Mouse (Mus musculus) megakaryocyte progenitor cell, adult 5-6 weeks (primary cell): ENCODE measurements around the gene Zmiz1. TPM values are rescaled to one million over a fixed set of nuclear protein-coding genes. Genes with fewer than 3 reads are reported as not detected.
A peak's percentile ranks its signal among the peaks of the same experiment; 100 is the strongest.

Source experiments
- ATAC-seq: replicated peaks from 2 replicates; pipeline ENCODE4 v1.8.0; 2016; ENCODE audit warnings: mild to moderate bottlenecking, moderate TSS enrichment, inconsistent platforms; ENCODE audit not compliant: poor library complexity
- total RNA-seq, 2 experiments: library from RNA; stranded (forward) in 1 of 2; stranded (reverse) in 1 of 2; fragments of 157-497, 149-512 nt in 1 of 2; fragments of 200-1000 nt in 1 of 2; gene quantifications; 2 replicates each; pipeline versions ENCODE4 v1.2.3 to v1.2.4; 2015 to 2017

Gene Zmiz1
- total RNA-seq, 2 experiments from 2014 or later = 8.2 to 70.0 TPM

- no peak for ATAC-seq
Observed at GRCm38 (mm10) chr14:25554781-25555180, 95.8 kb downstream of the Zmiz1 start.

GRCm38 (mm10) chr14:25555291-25555781, 96.4 kb downstream of the Zmiz1 start:
- no peak for ATAC-seq

GRCm38 (mm10) chr14:25555848-25556247, 96.9 kb downstream of the Zmiz1 start:
- no peak for ATAC-seq

GRCm38 (mm10) chr14:25557014-25557413, 98.0 kb downstream of the Zmiz1 start:
- no peak for ATAC-seq

GRCm38 (mm10) chr14:25558479-25558878, 99.5 kb downstream of the Zmiz1 start:
- ATAC-seq = no peak

GRCm38 (mm10) chr14:25559907-25560306, 100.9 kb downstream of the Zmiz1 start:
- 0 out of 2 replicates have a peak, but pooled peaks have one; percentile 17 for ATAC-seq

GRCm38 (mm10) chr14:25560841-25561240, 101.9 kb downstream of the Zmiz1 start:
- no peak for ATAC-seq

- ATAC-seq = no peak
Observed at GRCm38 (mm10) chr14:25561716-25562115, 102.7 kb downstream of the Zmiz1 start.

GRCm38 (mm10) chr14:25562447-25562846, 103.5 kb downstream of the Zmiz1 start:
- ATAC-seq = no peak

- ATAC-seq = no peak
Observed at GRCm38 (mm10) chr14:25562909-25563308, 103.9 kb downstream of the Zmiz1 start.

GRCm38 (mm10) chr14:25564577-25564976, 105.6 kb downstream of the Zmiz1 start:
- no peak for ATAC-seq

- ATAC-seq = peak; percentile 89
Observed at GRCm38 (mm10) chr14:25565344-25566088, 106.5 kb downstream of the Zmiz1 start.

- ATAC-seq = peak; percentile 70
Observed at GRCm38 (mm10) chr14:25567245-25567644, 108.3 kb downstream of the Zmiz1 start.

GRCm38 (mm10) chr14:25567837-25568236, 108.9 kb downstream of the Zmiz1 start:
- ATAC-seq = peak; percentile 54

- peak; percentile 23; the same call in 1 of the 2 replicates for ATAC-seq
Observed at GRCm38 (mm10) chr14:25574047-25574870, 115.3 kb downstream of the Zmiz1 start.

GRCm38 (mm10) chr14:25576642-25577041, 117.7 kb downstream of the Zmiz1 start:
- 0 out of 2 replicates have a peak, but pooled peaks have one; percentile 22 for ATAC-seq

GRCm38 (mm10) chr14:25577431-25577830, 118.4 kb downstream of the Zmiz1 start:
- ATAC-seq = peak; percentile 83

GRCm38 (mm10) chr14:25579597-25579996, 120.6 kb downstream of the Zmiz1 start:
- ATAC-seq = no peak

- no peak for ATAC-seq
Observed at GRCm38 (mm10) chr14:25580397-25580796, 121.4 kb downstream of the Zmiz1 start.

GRCm38 (mm10) chr14:25582603-25583002, 123.6 kb downstream of the Zmiz1 start:
- ATAC-seq = no peak

GRCm38 (mm10) chr14:25583899-25584298, 124.9 kb downstream of the Zmiz1 start:
- no peak for ATAC-seq
